Mouse (Mus musculus): ENCODE data around the gene Itgad. TPM values are rescaled to one million over a fixed set of nuclear protein-coding genes. Genes with fewer than 3 reads are reported as not detected.

Gene Itgad
- polyA plus RNA-seq, 1 experiment from 2014 or later: not detected

- no peaks in the 10 kb centered on the region; the same call in 1 of the 2 replicates for H3K4me1 ChIP-seq (replicated peaks)
- H3K9me3 ChIP-seq: no peaks in the 10 kb centered on the region
- no peak overlapping the region for H3K4me3 ChIP-seq
- no peak for DNase-seq (ENCODE audit: low spot score)
- no peaks in the 10 kb centered on the region for H3K36me3 ChIP-seq
- no peak overlapping the region for H3K27ac ChIP-seq
- 91% methylated on average over 8 of the region's 8 CpGs for WGBS
- H3K27me3 ChIP-seq (ENCODE audit: insufficient read depth, poor library complexity, severe bottlenecking): no peaks in the 10 kb centered on the region; the same call in 1 of the 2 replicates
Measured at GRCm38 (mm10) chr7:128204179-128204578, 50.0 kb downstream of the Itgad start.

GRCm38 (mm10) chr7:128205695-128206094, 51.5 kb downstream of the Itgad start:
- 87% methylated on average over 18 of the region's 18 CpGs for WGBS
- no peaks in the 10 kb centered on the region; the same call in 1 of the 2 replicates for H3K27me3 ChIP-seq (ENCODE audit: insufficient read depth, poor library complexity, severe bottlenecking)
- DNase-seq (ENCODE audit: low spot score): no peak

GRCm38 (mm10) chr7:128206152-128206551, 52.0 kb downstream of the Itgad start, which contains the start of gene Cox6a2:
Cox6a2 (minus strand) TSS chr7:128206387.
- H3K36me3 ChIP-seq: no peaks in the 10 kb centered on the region
- DNase-seq (ENCODE audit: low spot score): no peak
- no peak within 1 kb of the TSS for H3K27ac ChIP-seq
- H3K9me3 ChIP-seq: no peaks in the 10 kb centered on the region
- 77% methylated on average over 6 of the region's 6 CpGs for WGBS
- no peaks in the 10 kb centered on the region; the same call in 1 of the 2 replicates for H3K4me1 ChIP-seq (replicated peaks)
- H3K4me3 ChIP-seq: no peak within 1 kb of the TSS
- H3K27me3 ChIP-seq (ENCODE audit: insufficient read depth, poor library complexity, severe bottlenecking): no peaks in the 10 kb centered on the region; the same call in 1 of the 2 replicates

More at GRCm38 (mm10) chr7:128205695-128206094, 51.5 kb downstream of the Itgad start:
- no peak overlapping the region for H3K27ac ChIP-seq
- no peak overlapping the region for H3K4me3 ChIP-seq
- H3K9me3 ChIP-seq: no peaks in the 10 kb centered on the region
- no peaks in the 10 kb centered on the region; the same call in 1 of the 2 replicates for H3K4me1 ChIP-seq (replicated peaks)
- no peaks in the 10 kb centered on the region for H3K36me3 ChIP-seq

GRCm38 (mm10) chr7:128208187-128208586, 54.0 kb downstream of the Itgad start:
- WGBS: 7% methylated on average over 4 of the region's 4 CpGs
- no peaks in the 10 kb centered on the region; the same call in 1 of the 2 replicates for H3K27me3 ChIP-seq (ENCODE audit: insufficient read depth, poor library complexity, severe bottlenecking)
- H3K9me3 ChIP-seq: no peaks in the 10 kb centered on the region
- H3K27ac ChIP-seq: no peak overlapping the region
- peak; percentile 48 for DNase-seq (ENCODE audit: low spot score)
- no peak overlapping the region for H3K4me3 ChIP-seq
- H3K4me1 ChIP-seq (replicated peaks): no peaks in the 10 kb centered on the region; the same call in 1 of the 2 replicates
- no peaks in the 10 kb centered on the region for H3K36me3 ChIP-seq

GRCm38 (mm10) chr7:128209826-128210225, 55.6 kb downstream of the Itgad start:
- no peak for DNase-seq (ENCODE audit: low spot score)
- H3K4me1 ChIP-seq (replicated peaks): no peaks in the 10 kb centered on the region
- WGBS: 59% methylated on average over 3 of the region's 3 CpGs

GRCm38 (mm10) chr7:128219952-128220351, 65.8 kb downstream of the Itgad start:
- no peaks in the 10 kb centered on the region for H3K36me3 ChIP-seq
- no peak overlapping the region for H3K27ac ChIP-seq
- H3K27me3 ChIP-seq (ENCODE audit: insufficient read depth, poor library complexity, severe bottlenecking): no peaks in the 10 kb centered on the region
- 88% methylated on average over 4 of the region's 4 CpGs for WGBS
- no peaks in the 10 kb centered on the region for H3K9me3 ChIP-seq
- no peak overlapping the region for H3K4me3 ChIP-seq
- H3K4me1 ChIP-seq (replicated peaks): no peaks in the 10 kb centered on the region
- DNase-seq (ENCODE audit: low spot score): no peak

More at GRCm38 (mm10) chr7:128209826-128210225, 55.6 kb downstream of the Itgad start:
- H3K27ac ChIP-seq: no peak overlapping the region
- H3K9me3 ChIP-seq: no peaks in the 10 kb centered on the region
- no peaks in the 10 kb centered on the region; the same call in 1 of the 2 replicates for H3K27me3 ChIP-seq (ENCODE audit: insufficient read depth, poor library complexity, severe bottlenecking)
- H3K36me3 ChIP-seq: no peaks in the 10 kb centered on the region
- H3K4me3 ChIP-seq: no peak overlapping the region

- Histone ChIP-seq H3K27ac (no peak overlapping the region), H3K9me3 (no peaks in the 10 kb centered on the region), H3K27me3 (ENCODE audit: insufficient read depth, poor library complexity, severe bottlenecking) (no peaks in the 10 kb centered on the region), H3K4me1 (replicated peaks) (no peaks in the 10 kb centered on the region), H3K36me3 (no peaks in the 10 kb centered on the region), H3K4me3 (no peak overlapping the region)
- 93% methylated on average over 3 of the region's 3 CpGs for WGBS
- no peak for DNase-seq (ENCODE audit: low spot score)
Measured at GRCm38 (mm10) chr7:128220936-128221335, 66.8 kb downstream of the Itgad start.

GRCm38 (mm10) chr7:128231741-128232140, 77.6 kb downstream of the Itgad start:
- Histone ChIP-seq H3K4me1 (replicated peaks) (peaks cover 3% of the 10 kb centered on the region), H3K9me3 (no peaks in the 10 kb centered on the region), H3K27me3 (ENCODE audit: insufficient read depth, poor library complexity, severe bottlenecking) (no peaks in the 10 kb centered on the region), H3K36me3 (peaks cover 9% of the 10 kb centered on the region), H3K4me3 (no peak overlapping the region), H3K27ac (no peak overlapping the region)
- DNase-seq (ENCODE audit: low spot score): no peak
- WGBS: 45% methylated on average over 8 of the region's 8 CpGs

- Histone ChIP-seq H3K4me3 (no peak overlapping the region), H3K27me3 (ENCODE audit: insufficient read depth, poor library complexity, severe bottlenecking) (no peaks in the 10 kb centered on the region), H3K27ac (no peak overlapping the region), H3K4me1 (replicated peaks) (peaks cover 24% of the 10 kb centered on the region), H3K36me3 (peaks cover 12% of the 10 kb centered on the region), H3K9me3 (no peaks in the 10 kb centered on the region)
- DNase-seq (ENCODE audit: low spot score): no peak
- 88% methylated on average over 2 of the region's 2 CpGs for WGBS
Measured at GRCm38 (mm10) chr7:128234796-128235195, 80.6 kb downstream of the Itgad start.

- Histone ChIP-seq H3K4me1 (replicated peaks) (peaks cover 29% of the 10 kb centered on the region), H3K4me3 (no peak overlapping the region), H3K27me3 (ENCODE audit: insufficient read depth, poor library complexity, severe bottlenecking) (no peaks in the 10 kb centered on the region), H3K27ac (no peak overlapping the region), H3K9me3 (no peaks in the 10 kb centered on the region), H3K36me3 (peaks cover 19% of the 10 kb centered on the region)
- WGBS: 100% methylated on average over 1 of the region's 1 CpGs
- no peak for DNase-seq (ENCODE audit: low spot score)
Measured at GRCm38 (mm10) chr7:128235481-128235880, 81.3 kb downstream of the Itgad start.

- Histone ChIP-seq H3K36me3 (peaks cover 28% of the 10 kb centered on the region), H3K4me3 (peak overlapping the region; percentile 69), H3K27ac (peak overlapping the region; percentile 97; the same call in 1 of the 2 replicates), H3K27me3 (ENCODE audit: insufficient read depth, poor library complexity, severe bottlenecking) (no peaks in the 10 kb centered on the region), H3K9me3 (no peaks in the 10 kb centered on the region), H3K4me1 (replicated peaks) (peaks cover 33% of the 10 kb centered on the region)
- 96% methylated on average over 13 of the region's 13 CpGs for WGBS
- no peak for DNase-seq (ENCODE audit: low spot score)
Measured at GRCm38 (mm10) chr7:128236426-128236825, 82.2 kb downstream of the Itgad start.

GRCm38 (mm10) chr7:128236856-128237592, 82.8 kb downstream of the Itgad start, which contains the start of gene Armc5:
Armc5 (plus strand) TSS chr7:128237342.
- H3K27me3 ChIP-seq (ENCODE audit: insufficient read depth, poor library complexity, severe bottlenecking): no peaks in the 10 kb centered on the region
- peaks cover 33% of the 10 kb centered on the region for H3K4me1 ChIP-seq (replicated peaks)
- peak within 1 kb of the TSS; percentile 69 for H3K4me3 ChIP-seq
- DNase-seq (ENCODE audit: low spot score): peak; percentile 89
- peaks cover 34% of the 10 kb centered on the region for H3K36me3 ChIP-seq
- H3K27ac ChIP-seq: peak within 1 kb of the TSS; percentile 97
- H3K9me3 ChIP-seq: no peaks in the 10 kb centered on the region
- 27% methylated on average over 37 of the region's 37 CpGs for WGBS

GRCm38 (mm10) chr7:128237593-128237926, 83.4 kb downstream of the Itgad start:
- H3K4me1 ChIP-seq (replicated peaks): peaks cover 33% of the 10 kb centered on the region
- peak overlapping the region; percentile 97 for H3K27ac ChIP-seq
- peaks cover 40% of the 10 kb centered on the region for H3K36me3 ChIP-seq
- no peaks in the 10 kb centered on the region for H3K27me3 ChIP-seq (ENCODE audit: insufficient read depth, poor library complexity, severe bottlenecking)
- no peak for DNase-seq (ENCODE audit: low spot score)
- under 1% methylated on average over 25 of the region's 25 CpGs for whole genome bisulfite sequencing
- peak overlapping the region; percentile 69 for H3K4me3 ChIP-seq
- H3K9me3 ChIP-seq: no peaks in the 10 kb centered on the region

All from hindbrain, embryonic 10.5 days (tissue).